Mouse (Mus musculus): ENCODE results near the gene Dnah11.
"Not testable (repeated sequence)": the region's sequence is repeated elsewhere in the genome, so short reads cannot be mapped to it uniquely, and the experiment has no call there.

Dnah11 gene

GRCm38 (mm10) chr12:117989018-117989828 lies 209.6 kb downstream of the Dnah11 start:
- no peak for DNase-seq (ENCODE audit: low read depth in 2 of 2, low spot score in 2 of 2)

GRCm38 (mm10) chr12:117980315-117980714 lies 218.5 kb downstream of the Dnah11 start:
- no peak for DNase-seq (ENCODE audit: low read depth in 2 of 2, low spot score in 2 of 2)

GRCm38 (mm10) chr12:117973712-117974111 lies 225.1 kb downstream of the Dnah11 start:
- DNase-seq (ENCODE audit: low read depth in 2 of 2, low spot score in 2 of 2), result no peak

- no peak for DNase-seq (ENCODE audit: low read depth in 2 of 2, low spot score in 2 of 2)
These were observed 236.1 kb downstream of the Dnah11 start for GRCm38 (mm10) chr12:117962698-117963097.

- no peak for DNase-seq (ENCODE audit: low read depth in 2 of 2, low spot score in 2 of 2)
These were observed 239.6 kb downstream of the Dnah11 start for GRCm38 (mm10) chr12:117959213-117959612.

- DNase-seq (ENCODE audit: low read depth in 2 of 2, low spot score in 2 of 2), result no peak
These were observed 251.8 kb downstream of the Dnah11 start for GRCm38 (mm10) chr12:117946823-117947704.

- DNase-seq (ENCODE audit: low read depth in 2 of 2, low spot score in 2 of 2), result peak in 1 of 2 experiments; percentile 6
These were observed 256.9 kb downstream of the Dnah11 start for GRCm38 (mm10) chr12:117941947-117942346.

- no peak for DNase-seq (ENCODE audit: low read depth in 2 of 2, low spot score in 2 of 2)
These were observed 260.6 kb downstream of the Dnah11 start for GRCm38 (mm10) chr12:117938214-117938613.

- DNase-seq (ENCODE audit: low read depth in 2 of 2, low spot score in 2 of 2), result no peak
These were observed 266.8 kb downstream of the Dnah11 start for GRCm38 (mm10) chr12:117932026-117932425.

- no peak for DNase-seq (ENCODE audit: low read depth in 2 of 2, low spot score in 2 of 2)
These were observed 269.1 kb downstream of the Dnah11 start for GRCm38 (mm10) chr12:117929768-117930167.

GRCm38 (mm10) chr12:117915826-117916588 lies 282.8 kb downstream of the Dnah11 start:
- no peak for DNase-seq (ENCODE audit: low read depth in 2 of 2, low spot score in 2 of 2)

- DNase-seq (ENCODE audit: low read depth in 2 of 2, low spot score in 2 of 2), result no peak
These were observed 284.1 kb downstream of the Dnah11 start for GRCm38 (mm10) chr12:117914613-117915245.

GRCm38 (mm10) chr12:117911396-117911795 lies 287.4 kb downstream of the Dnah11 start:
- DNase-seq (ENCODE audit: low read depth in 2 of 2, low spot score in 2 of 2), result no peak

- not testable (repeated sequence) for DNase-seq (ENCODE audit: low read depth in 2 of 2, low spot score in 2 of 2)
These were observed 293.5 kb downstream of the Dnah11 start for GRCm38 (mm10) chr12:117905232-117905840.

GRCm38 (mm10) chr12:117903671-117904070 lies 295.2 kb downstream of the Dnah11 start:
- no peak for DNase-seq (ENCODE audit: low read depth in 2 of 2, low spot score in 2 of 2)

GRCm38 (mm10) chr12:117901352-117901751 lies 297.5 kb downstream of the Dnah11 start:
- not testable (repeated sequence) for DNase-seq (ENCODE audit: low read depth in 2 of 2, low spot score in 2 of 2)

- not testable (repeated sequence) for DNase-seq (ENCODE audit: low read depth in 2 of 2, low spot score in 2 of 2)
These were observed 298.0 kb downstream of the Dnah11 start for GRCm38 (mm10) chr12:117900798-117901197.

GRCm38 (mm10) chr12:117887422-117887821 lies 311.4 kb downstream of the Dnah11 start:
- DNase-seq (ENCODE audit: low read depth in 2 of 2, low spot score in 2 of 2), result no peak

- DNase-seq (ENCODE audit: low read depth in 2 of 2, low spot score in 2 of 2), result no peak
These were observed 314.2 kb downstream of the Dnah11 start for GRCm38 (mm10) chr12:117884627-117885026.

GRCm38 (mm10) chr12:117878341-117878740 lies 320.5 kb downstream of the Dnah11 start:
- no peak for DNase-seq (ENCODE audit: low read depth in 2 of 2, low spot score in 2 of 2)
